Mouse (Mus musculus) heart, embryonic 15.5 days (tissue): ENCODE results near the gene Mapk1. TPM values are rescaled to one million over a fixed set of nuclear protein-coding genes. Genes with fewer than 3 reads are reported as not detected.

Experiments used
- ATAC-seq: fragments of 200-750 bp; cut with Nextera tagmentation; replicated peaks from 2 replicates; pipeline ENCODE4 v1.8.0; 2017; ENCODE audit warnings: low read depth, moderate TSS enrichment; ENCODE audit not compliant: insufficient number of reproducible peaks, insufficient read depth, low FRiP score
- H3K27ac ChIP-seq: fragments of 300-500 bp; sonication (generic); 2 replicates; pipeline ENCODE4 v1.5.1; 2015; ENCODE audit warnings: mild to moderate bottlenecking, inconsistent platforms
- H3K27me3 ChIP-seq: fragments of 300-500 bp; sonication (generic); 2 replicates; pipeline ENCODE4 v1.6.1; 2015; ENCODE audit warnings: inconsistent platforms
- H3K36me3 ChIP-seq: fragments of 300-500 bp; sonication (generic); 2 replicates; pipeline ENCODE4 v1.6.1; 2015; ENCODE audit warnings: mild to moderate bottlenecking, inconsistent platforms
- H3K4me1 ChIP-seq: fragments of 300-500 bp; sonication (generic); replicated peaks from 2 replicates; pipeline ENCODE4 v1.6.1; 2015; ENCODE audit warnings: inconsistent platforms
- H3K4me2 ChIP-seq: fragments of 300-500 bp; sonication (generic); 2 replicates; pipeline ENCODE4 v1.6.1; 2015; ENCODE audit warnings: inconsistent platforms, mild to moderate bottlenecking, moderate library complexity
- H3K4me3 ChIP-seq: fragments of 300-500 bp; sonication (generic); 2 replicates; pipeline ENCODE4 v1.5.1; 2015; ENCODE audit warnings: mild to moderate bottlenecking, inconsistent platforms
- H3K9ac ChIP-seq: fragments of 300-500 bp; sonication (generic); 2 replicates; pipeline ENCODE4 v1.6.1; 2015; ENCODE audit warnings: mild to moderate bottlenecking, inconsistent platforms
- H3K9me3 ChIP-seq: fragments of 300-500 bp; sonication (generic); replicated peaks from 2 replicates; pipeline ENCODE4 v1.6.1; 2016; ENCODE audit warnings: inconsistent platforms
- WGBS: fragments of 180-500 bp; shearing (Covaris S2); methylation state at CpG from one replicate; pipeline ENCODE4 v1.1.7; 2015; ENCODE audit warnings: mixed read lengths; 5-methylcytosine and 5-hydroxymethylcytosine counted together
- polyA plus RNA-seq: library from polyadenylated mRNA; unstranded; fragments of >200 nt; fragmentation: Nextera tagmentation; extraction: Ambion mirVana; gene quantifications from 2 replicates; pipeline ENCODE4 v1.2.1, GENCODE M21; 2015

The Mapk1 gene
- polyA plus RNA-seq, 1 experiment from 2014 or later, result 119 TPM

DNA sequence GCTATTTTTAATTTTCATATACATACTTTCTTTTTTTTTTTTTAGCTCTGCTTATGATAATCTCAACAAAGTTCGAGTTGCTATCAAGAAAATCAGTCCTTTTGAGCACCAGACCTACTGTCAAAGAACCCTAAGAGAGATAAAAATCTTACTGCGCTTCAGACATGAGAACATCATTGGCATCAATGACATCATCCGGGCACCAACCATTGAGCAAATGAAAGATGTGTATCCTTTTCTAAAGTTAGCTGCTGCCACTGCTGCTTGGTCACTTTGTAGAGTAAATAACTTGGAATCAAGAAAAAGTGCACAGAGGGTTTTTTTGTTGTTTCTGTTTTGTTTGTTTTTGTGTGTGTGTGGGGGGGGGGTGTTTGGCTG is 32.7 kb downstream of the Mapk1 start:
- peaks cover 30% of the 10 kb centered on the region for H3K36me3 ChIP-seq
- no peaks in the 10 kb centered on the region for H3K27me3 ChIP-seq
- H3K4me2 ChIP-seq, result no peak overlapping the region
- H3K4me3 ChIP-seq, result no peak overlapping the region
- ATAC-seq, result no peak
- no peak overlapping the region for H3K9ac ChIP-seq
- 88% methylated on average over 3 of the region's 3 CpGs for WGBS
- no peak overlapping the region for H3K27ac ChIP-seq
- H3K9me3 ChIP-seq, result no peaks in the 10 kb centered on the region
- H3K4me1 ChIP-seq, result no peaks in the 10 kb centered on the region

DNA sequence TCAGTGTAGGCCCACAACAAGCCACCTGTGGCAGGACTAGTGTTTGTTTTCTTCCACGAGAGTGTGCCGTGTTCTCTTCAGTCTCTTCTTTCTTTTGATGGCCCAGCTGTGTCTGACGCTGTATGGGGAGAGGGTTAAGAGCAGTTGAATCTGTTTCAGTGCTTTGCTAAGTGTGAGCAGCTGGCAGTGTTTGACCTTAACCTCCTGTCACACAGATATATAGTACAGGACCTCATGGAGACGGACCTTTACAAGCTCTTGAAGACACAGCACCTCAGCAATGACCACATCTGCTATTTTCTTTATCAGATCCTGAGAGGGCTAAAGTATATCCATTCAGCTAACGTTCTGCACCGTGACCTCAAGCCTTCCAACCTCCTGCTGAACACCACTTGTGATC is 34.9 kb downstream of the Mapk1 start:
- no peak overlapping the region for H3K27ac ChIP-seq
- no peaks in the 10 kb centered on the region for H3K9me3 ChIP-seq
- WGBS, result 46% methylated on average over 6 of the region's 6 CpGs
- no peak overlapping the region for H3K9ac ChIP-seq
- no peaks in the 10 kb centered on the region for H3K27me3 ChIP-seq
- H3K36me3 ChIP-seq, result peaks cover 36% of the 10 kb centered on the region
- no peak overlapping the region for H3K4me2 ChIP-seq
- no peaks in the 10 kb centered on the region for H3K4me1 ChIP-seq
- no peak overlapping the region for H3K4me3 ChIP-seq
- no peak for ATAC-seq

GRCm38 (mm10) chr16:17024469-17025148 is 41.4 kb downstream of the Mapk1 start:
- H3K27me3 ChIP-seq, result no peaks in the 10 kb centered on the region
- no peak overlapping the region for H3K4me2 ChIP-seq
- no peaks in the 10 kb centered on the region for H3K9me3 ChIP-seq
- H3K9ac ChIP-seq, result no peak overlapping the region
- H3K4me1 ChIP-seq, result no peaks in the 10 kb centered on the region
- ATAC-seq, result no peak
- H3K36me3 ChIP-seq, result peaks cover 42% of the 10 kb centered on the region
- 75% methylated on average over 3 of the region's 3 CpGs for WGBS
- H3K4me3 ChIP-seq, result no peak overlapping the region
- H3K27ac ChIP-seq, result no peak overlapping the region

- ATAC-seq, result no peak
- Histone ChIP-seq H3K9ac (no peak overlapping the region), H3K4me2 (no peak overlapping the region), H3K36me3 (peaks cover 39% of the 10 kb centered on the region), H3K4me1 (no peaks in the 10 kb centered on the region), H3K27ac (no peak overlapping the region), H3K9me3 (no peaks in the 10 kb centered on the region), H3K4me3 (no peak overlapping the region), H3K27me3 (no peaks in the 10 kb centered on the region)
- 88% methylated on average over 4 of the region's 4 CpGs for WGBS
Measured at GRCm38 (mm10) chr16:17029971-17030695, 47.0 kb downstream of the Mapk1 start.

DNA sequence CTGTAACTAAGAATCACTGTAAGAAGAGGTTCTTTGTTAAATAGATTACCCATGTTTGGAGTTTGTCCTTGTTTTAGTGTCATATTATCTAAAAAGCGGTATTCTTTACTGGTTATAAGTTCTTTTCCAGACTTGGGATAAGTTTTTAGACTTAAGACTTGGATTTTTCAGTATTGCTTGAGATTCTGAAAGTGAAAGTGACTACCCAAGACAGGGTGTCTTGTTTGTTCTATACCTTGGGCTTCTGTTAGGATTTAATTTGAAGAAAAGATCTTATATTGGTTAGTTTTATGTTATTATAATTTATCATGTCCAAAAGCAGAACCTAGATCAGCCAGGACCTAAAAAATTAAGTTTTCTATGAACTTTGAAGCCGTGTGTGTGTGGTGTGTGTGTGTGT is 50.6 kb downstream of the Mapk1 start:
- Histone ChIP-seq H3K36me3 (peaks cover 51% of the 10 kb centered on the region), H3K9ac (no peak overlapping the region), H3K9me3 (no peaks in the 10 kb centered on the region), H3K4me3 (no peak overlapping the region), H3K4me1 (no peaks in the 10 kb centered on the region), H3K27me3 (no peaks in the 10 kb centered on the region), H3K4me2 (no peak overlapping the region), H3K27ac (no peak overlapping the region)
- ATAC-seq, result no peak
- WGBS, result 97% methylated on average over 2 of the region's 2 CpGs

GRCm38 (mm10) chr16:17040716-17041115 is 57.5 kb downstream of the Mapk1 start:
- 93% methylated on average over 3 of the region's 3 CpGs for WGBS
- H3K4me1 ChIP-seq, result no peaks in the 10 kb centered on the region
- H3K9me3 ChIP-seq, result no peaks in the 10 kb centered on the region
- no peaks in the 10 kb centered on the region for H3K27me3 ChIP-seq
- no peak overlapping the region for H3K9ac ChIP-seq
- H3K4me2 ChIP-seq, result no peak overlapping the region
- H3K4me3 ChIP-seq, result no peak overlapping the region
- no peak for ATAC-seq
- H3K36me3 ChIP-seq, result peaks cover 77% of the 10 kb centered on the region
- H3K27ac ChIP-seq, result no peak overlapping the region

- Histone ChIP-seq H3K4me1 (no peaks in the 10 kb centered on the region), H3K27me3 (no peaks in the 10 kb centered on the region), H3K36me3 (peaks cover 73% of the 10 kb centered on the region), H3K9me3 (no peaks in the 10 kb centered on the region), H3K27ac (no peak overlapping the region), H3K4me3 (no peak overlapping the region), H3K9ac (no peak overlapping the region), H3K4me2 (no peak overlapping the region)
- 81% methylated on average over 1 of the region's 1 CpGs for WGBS
- ATAC-seq, result no peak
Measured at GRCm38 (mm10) chr16:17041417-17041816, 58.2 kb downstream of the Mapk1 start.

- Histone ChIP-seq H3K36me3 (peaks cover 62% of the 10 kb centered on the region), H3K9ac (no peak overlapping the region), H3K27me3 (no peaks in the 10 kb centered on the region), H3K4me1 (no peaks in the 10 kb centered on the region), H3K27ac (no peak overlapping the region), H3K9me3 (no peaks in the 10 kb centered on the region), H3K4me2 (no peak overlapping the region), H3K4me3 (no peak overlapping the region)
- 84% methylated on average over 3 of the region's 3 CpGs for WGBS
- ATAC-seq, result no peak
Measured at GRCm38 (mm10) chr16:17044320-17044719, 61.1 kb downstream of the Mapk1 start.

GRCm38 (mm10) chr16:17045287-17045686 is 62.1 kb downstream of the Mapk1 start:
- no peak overlapping the region for H3K4me2 ChIP-seq
- H3K9ac ChIP-seq, result no peak overlapping the region
- H3K27me3 ChIP-seq, result no peaks in the 10 kb centered on the region
- no peaks in the 10 kb centered on the region for H3K9me3 ChIP-seq
- no peak overlapping the region for H3K27ac ChIP-seq
- no peak for ATAC-seq
- WGBS, result 77% methylated on average over 3 of the region's 3 CpGs
- no peaks in the 10 kb centered on the region for H3K4me1 ChIP-seq
- peaks cover 52% of the 10 kb centered on the region for H3K36me3 ChIP-seq
- no peak overlapping the region for H3K4me3 ChIP-seq

DNA sequence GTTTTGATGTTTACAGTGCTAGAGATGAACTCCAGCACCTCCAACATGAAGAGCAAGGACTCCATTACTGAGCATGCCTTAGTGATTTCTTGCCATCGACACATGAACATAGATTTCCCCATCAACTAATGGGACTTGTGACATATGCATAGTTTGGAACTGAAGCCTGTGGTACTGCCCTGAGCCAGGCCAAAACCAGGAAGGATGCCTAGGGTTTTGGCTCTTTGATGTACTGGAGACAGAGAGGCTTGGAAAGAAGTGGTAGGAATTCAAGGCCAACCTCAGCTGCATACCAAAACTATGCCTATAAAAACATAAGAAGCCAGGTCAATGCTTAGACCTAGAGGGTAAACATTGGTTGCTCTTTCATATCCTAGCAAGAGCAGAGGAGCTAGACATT is 66.7 kb downstream of the Mapk1 start:
- H3K36me3 ChIP-seq, result peaks cover 17% of the 10 kb centered on the region
- no peak overlapping the region for H3K4me2 ChIP-seq
- peaks cover 5% of the 10 kb centered on the region; the same call in 1 of the 2 replicates for H3K4me1 ChIP-seq
- no peaks in the 10 kb centered on the region for H3K27me3 ChIP-seq
- no peak overlapping the region for H3K9ac ChIP-seq
- no peak overlapping the region for H3K27ac ChIP-seq
- 89% methylated on average over 1 of the region's 1 CpGs for WGBS
- H3K9me3 ChIP-seq, result no peaks in the 10 kb centered on the region
- no peak overlapping the region for H3K4me3 ChIP-seq
- no peak for ATAC-seq

- no peak overlapping the region for H3K27ac ChIP-seq
- no peak overlapping the region for H3K9ac ChIP-seq
- 76% methylated on average over 7 of the region's 7 CpGs for WGBS
- H3K4me3 ChIP-seq, result no peak overlapping the region
- H3K4me2 ChIP-seq, result no peak overlapping the region
- peaks cover 12% of the 10 kb centered on the region for H3K36me3 ChIP-seq
- ATAC-seq, result no peak
- H3K4me1 ChIP-seq, result peaks cover 5% of the 10 kb centered on the region; the same call in 1 of the 2 replicates
- H3K9me3 ChIP-seq, result no peaks in the 10 kb centered on the region
- H3K27me3 ChIP-seq, result no peaks in the 10 kb centered on the region
Measured at GRCm38 (mm10) chr16:17052087-17052486, 68.9 kb downstream of the Mapk1 start.

DNA sequence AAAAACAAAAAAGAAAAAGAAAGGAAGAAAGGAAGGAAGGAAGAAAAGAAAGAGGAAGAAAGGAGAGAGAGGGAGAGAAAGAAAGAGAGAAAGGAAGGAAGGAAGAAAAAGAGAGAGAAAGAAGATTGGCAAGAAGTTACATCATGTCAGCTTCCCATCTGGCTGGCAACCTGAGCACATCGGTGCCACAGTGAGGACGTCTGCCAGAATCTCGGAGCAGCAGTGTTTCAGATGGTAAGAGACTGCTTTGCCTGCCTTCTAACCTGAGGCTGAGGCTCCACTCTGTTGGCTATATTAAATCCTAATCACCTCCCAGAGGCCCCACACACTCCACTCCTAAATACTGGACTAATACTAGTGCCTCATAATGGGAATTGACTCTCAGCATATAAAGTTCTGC is 70.7 kb downstream of the Mapk1 start:
- Histone ChIP-seq H3K4me1 (peaks cover 5% of the 10 kb centered on the region; the same call in 1 of the 2 replicates), H3K27ac (no peak overlapping the region), H3K27me3 (no peaks in the 10 kb centered on the region), H3K4me3 (no peak overlapping the region), H3K36me3 (0 out of 2 replicates have a peak, but pooled peaks cover under 1% of the 10 kb centered on the region), H3K9ac (no peak overlapping the region), H3K9me3 (no peaks in the 10 kb centered on the region), H3K4me2 (no peak overlapping the region)
- WGBS, result 84% methylated on average over 3 of the region's 3 CpGs
- ATAC-seq, result no peak
